Mouse (Mus musculus) limb, embryonic 11.5 days (tissue): Measurements from ENCODE around the gene Gm17093. TPM values are rescaled to one million over a fixed set of nuclear protein-coding genes. Genes with fewer than 3 reads are reported as not detected.
"Not testable (repeated sequence)": the region's sequence is repeated elsewhere in the genome, so short reads cannot be mapped to it uniquely, and the experiment has no call there.

ENCODE experiments used
- ATAC-seq: fragments of 200-750 bp; cut with Nextera tagmentation; 2 replicates; pipeline ENCODE4 v1.8.0; 2017; ENCODE audit warnings: low read depth; ENCODE audit not compliant: insufficient number of reproducible peaks, low FRiP score, low TSS enrichment
- DNase-seq: peaks from one replicate; pipeline ENCODE4 v3.0.0-alpha.2; 2015; ENCODE audit warnings: low spot score
- H3K27ac ChIP-seq: fragments of 300-500 bp; sonication (generic); replicated peaks from 2 replicates; pipeline ENCODE4 v1.5.1; 2014; ENCODE audit warnings: low read depth, mild to moderate bottlenecking, low read length
- H3K27me3 ChIP-seq: fragments of 300-500 bp; sonication (generic); 2 replicates; pipeline ENCODE4 v1.6.1; 2014; ENCODE audit warnings: mild to moderate bottlenecking, low read length, mixed read lengths; ENCODE audit not compliant: control insufficient read depth, insufficient read depth
- H3K36me3 ChIP-seq: fragments of 300-500 bp; sonication (generic); 2 replicates; pipeline ENCODE4 v1.6.1; 2014; ENCODE audit warnings: mild to moderate bottlenecking, low read length, moderate library complexity, mixed read lengths; ENCODE audit not compliant: control insufficient read depth, insufficient read depth
- H3K4me1 ChIP-seq: fragments of 300-500 bp; sonication (generic); 2 replicates; pipeline ENCODE4 v1.6.1; 2014; ENCODE audit warnings: low read length, mixed read lengths; ENCODE audit not compliant: control insufficient read depth, insufficient read depth
- H3K4me2 ChIP-seq: fragments of 300-500 bp; sonication (generic); 2 replicates; pipeline ENCODE4 v1.6.1; 2014; ENCODE audit warnings: low read depth, mild to moderate bottlenecking, moderate library complexity; ENCODE audit not compliant: severe bottlenecking
- H3K4me3 ChIP-seq: fragments of 300-500 bp; sonication (generic); 2 replicates; pipeline ENCODE4 v1.5.1; 2014; ENCODE audit warnings: low read depth, low read length
- H3K9ac ChIP-seq: fragments of 300-500 bp; sonication (generic); 2 replicates; pipeline ENCODE4 v1.6.1; 2014; ENCODE audit warnings: mild to moderate bottlenecking, low read length
- H3K9me3 ChIP-seq: fragments of 300-500 bp; sonication (generic); 2 replicates; pipeline ENCODE4 v1.6.1; 2016; ENCODE audit warnings: low read length; ENCODE audit not compliant: control insufficient read depth
- WGBS: fragments of 180-500 bp; shearing (Covaris S2); extraction: QIAGEN DNeasy Blood & Tissue Kit; methylation state at CpG from one replicate; pipeline ENCODE4 v1.1.7; 2014; 5-methylcytosine and 5-hydroxymethylcytosine counted together
- polyA plus RNA-seq: library from polyadenylated mRNA; unstranded; fragments of >200 nt; fragmentation: Nextera tagmentation; extraction: Ambion mirVana; gene quantifications from 2 replicates; pipeline ENCODE4 v1.2.1, GENCODE M21; 2014

The Gm17093 gene
- not detected in 2 replicates for polyA plus RNA-seq

DNA sequence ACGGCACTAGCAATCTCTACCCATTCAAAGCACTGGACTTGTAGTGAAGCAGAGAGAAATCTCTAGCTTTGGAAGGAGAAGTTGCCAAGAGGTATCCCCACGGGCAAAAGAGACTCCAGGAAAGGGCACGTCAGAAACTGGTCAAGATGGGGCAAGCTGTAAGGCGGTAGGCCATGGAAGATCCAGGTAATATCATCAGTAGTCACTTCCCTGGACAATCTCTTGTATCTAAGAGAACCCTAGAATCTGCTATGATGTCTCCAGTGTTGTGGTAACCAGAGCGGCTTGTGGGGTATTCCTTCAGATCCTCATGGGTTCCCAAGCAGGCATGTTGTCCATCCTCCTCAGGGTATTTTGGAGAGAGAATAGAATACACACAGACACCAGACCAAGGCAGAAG is at the start of gene Gm17093:
Gene Gm17093, plus strand, starts transcription at position 301 of the 400 bp plus-strand sequence.
- ATAC-seq, H3K36me3 ChIP-seq, H3K4me3 ChIP-seq, H3K9ac ChIP-seq, H3K9me3 ChIP-seq, H3K27me3 ChIP-seq, DNase-seq, H3K27ac ChIP-seq, H3K4me2 ChIP-seq, H3K4me1 ChIP-seq: not testable (repeated sequence)
- 88% methylated on average over 5 of the region's 5 CpGs for WGBS

- not testable (repeated sequence) for H3K4me2 ChIP-seq, H3K36me3 ChIP-seq, H3K4me3 ChIP-seq, DNase-seq, ATAC-seq, H3K9me3 ChIP-seq, H3K4me1 ChIP-seq, H3K27me3 ChIP-seq, H3K9ac ChIP-seq, H3K27ac ChIP-seq
- 88% methylated on average over 1 of the region's 1 CpGs for WGBS
These were observed 25.9 kb upstream of the Gm17093 start, which contains the start of gene BC061237 for GRCm38 (mm10) chr14:44492163-44492562. TSS of gene BC061237 (plus strand) at chr14:44492463.

DNA sequence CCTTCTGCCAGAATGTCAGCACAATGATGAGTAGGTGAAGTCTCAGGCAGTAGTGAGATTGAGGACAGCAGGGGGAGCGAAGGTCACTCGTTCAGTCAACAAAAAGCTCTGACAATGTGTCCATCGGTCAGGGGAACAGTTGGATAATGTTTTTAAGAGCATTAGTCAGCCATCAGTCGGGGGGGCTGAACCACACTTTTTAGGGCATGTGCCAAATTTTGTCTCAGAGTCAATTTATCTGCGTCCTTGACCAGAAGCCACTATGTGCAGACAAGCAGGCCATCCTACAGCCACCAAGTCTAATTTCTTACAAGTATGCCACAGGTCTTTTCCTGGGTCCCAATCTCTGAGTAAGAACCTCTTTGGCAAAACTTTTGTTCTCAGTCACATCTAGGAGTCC is 29.9 kb downstream of the Gm17093 start:
- not testable (repeated sequence) for H3K4me3 ChIP-seq, DNase-seq, H3K27ac ChIP-seq, H3K9me3 ChIP-seq, H3K9ac ChIP-seq, H3K36me3 ChIP-seq, H3K4me1 ChIP-seq, H3K4me2 ChIP-seq, H3K27me3 ChIP-seq, ATAC-seq
- WGBS = 92% methylated on average over 3 of the region's 5 CpGs

Other genes with a start within 250 kb of the Gm17093 start
- gene Gm8220, start 232.7 kb upstream of the Gm17093 start, polyA plus RNA-seq = not detected in 2 replicates
- gene Gm5930, start 179.7 kb upstream of the Gm17093 start, polyA plus RNA-seq = not detected in 2 replicates
- not detected in 2 replicates for gene Gm8229, start 152.9 kb upstream of the Gm17093 start, polyA plus RNA-seq
- not detected in 2 replicates for gene Gm3371, start 107.6 kb upstream of the Gm17093 start, polyA plus RNA-seq
- not detected in 2 replicates for gene Gm8232, start 84.6 kb upstream of the Gm17093 start, polyA plus RNA-seq
- gene BC061237, start 25.8 kb upstream of the Gm17093 start, polyA plus RNA-seq = not detected in 2 replicates
- gene Gm8247, start 64.9 kb downstream of the Gm17093 start, polyA plus RNA-seq = not detected in 2 replicates
- gene Gm5624, start 109.7 kb downstream of the Gm17093 start, polyA plus RNA-seq = not detected in 2 replicates
- gene Gm8257, start 188.2 kb downstream of the Gm17093 start, polyA plus RNA-seq = not detected in 2 replicates
- not detected in 2 replicates for gene Gm8267, start 232.1 kb downstream of the Gm17093 start, polyA plus RNA-seq